Mouse (Mus musculus) kidney, adult 2 months (tissue): ENCODE results near the gene Serpina6. TPM values are rescaled to one million over a fixed set of nuclear protein-coding genes. Genes with fewer than 3 reads are reported as not detected.

Source experiments
- DNase-seq: peaks from one replicate; pipeline ENCODE4 v3.0.0; 2021
- H3K27ac ChIP-seq: fragments of 200-500 bp; 2 replicates; pipeline ENCODE4 v1.5.1; 2012; ENCODE audit warnings: low read depth, low read length, control low read depth, inconsistent platforms; ENCODE audit not compliant: insufficient read depth
- H3K27me3 ChIP-seq: fragments of 200-500 bp; replicated peaks from 2 replicates; pipeline ENCODE4 v1.6.1; 2012; ENCODE audit warnings: mild to moderate bottlenecking, moderate library complexity, low read length, inconsistent platforms; ENCODE audit not compliant: control insufficient read depth, insufficient read depth
- H3K36me3 ChIP-seq: fragments of 200-500 bp; 2 replicates; pipeline ENCODE4 v1.6.1; 2012; ENCODE audit warnings: mild to moderate bottlenecking, moderate library complexity, low read length, inconsistent platforms; ENCODE audit not compliant: control insufficient read depth, insufficient read depth
- H3K4me1 ChIP-seq: fragments of 200-500 bp; 2 replicates; pipeline ENCODE4 v1.6.1; 2011; ENCODE audit warnings: low read length; ENCODE audit not compliant: control insufficient read depth, insufficient read depth
- H3K4me3 ChIP-seq: fragments of 200-500 bp; 2 replicates; pipeline ENCODE4 v1.5.1; 2011; ENCODE audit warnings: mild to moderate bottlenecking, low read depth, low read length, control low read depth; ENCODE audit not compliant: insufficient read depth
- CTCF ChIP-seq: fragments of 200-500 bp; conservative IDR thresholded peaks from 2 replicates; pipeline ENCODE4 v1.5.1; 2011; ENCODE audit warnings: low read depth, mild to moderate bottlenecking, control low read depth, low read length, moderate library complexity, mixed read lengths; ENCODE audit not compliant: insufficient read depth, insufficient read length
- POLR2A ChIP-seq: fragments of 200-500 bp; IDR thresholded peaks from one replicate; pipeline ENCODE4 v1.6.1; 2011; ENCODE audit warnings: low read depth, low read length, control low read depth
- WGBS: fragments of 180-500 bp; shearing (Covaris S2); methylation state at CpG from one replicate; pipeline ENCODE4 v1.1.7; 2018; 5-methylcytosine and 5-hydroxymethylcytosine counted together
- polyA plus RNA-seq: library from polyadenylated mRNA; depleted of rRNA; stranded (reverse); fragments of >200 nt; gene quantifications from 2 replicates; pipeline ENCODE4 v1.2.3, GENCODE M21; 2012; rRNA removed

Gene Serpina6
- polyA plus RNA-seq: 0.58 and 0.81 TPM in 2 replicates

DNA sequence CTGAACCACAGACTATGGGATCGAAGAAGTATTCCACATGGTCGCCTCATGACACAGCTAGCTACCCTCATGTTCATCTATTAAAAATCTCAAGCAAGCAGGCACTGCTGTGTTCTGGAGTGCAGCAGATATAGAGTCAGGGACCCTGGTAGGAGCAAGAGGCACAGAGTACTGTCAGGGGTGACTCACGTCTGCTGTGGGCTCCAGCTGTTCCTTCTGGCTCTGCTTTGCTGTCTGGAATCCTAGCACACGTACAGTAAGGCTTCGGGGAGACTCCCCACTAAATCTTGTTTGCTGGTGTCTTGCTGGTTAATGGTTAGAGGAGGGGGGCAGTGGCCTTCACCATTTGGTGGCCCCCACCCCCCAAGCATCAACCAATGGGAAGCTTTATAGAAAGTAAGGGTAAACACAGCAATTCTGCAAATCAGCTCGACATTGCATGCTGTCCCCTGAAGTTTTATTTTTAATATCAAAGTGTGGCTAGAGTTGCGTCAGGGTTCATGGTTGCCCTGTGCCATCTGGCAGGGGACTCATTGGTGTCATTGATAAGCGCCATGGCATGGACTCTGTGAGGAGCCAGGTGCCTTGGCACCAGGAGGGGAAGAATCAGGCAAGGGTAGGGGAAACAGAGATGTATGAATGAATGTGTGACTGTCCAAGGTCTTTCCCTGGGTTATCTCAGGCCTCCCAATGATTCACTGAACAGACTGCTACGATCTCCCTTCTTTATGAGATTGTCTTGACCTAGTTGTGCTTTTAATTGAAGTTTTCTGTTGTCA, at the start of gene Serpina6:
Gene Serpina6, minus strand, starts transcription at position 365 of the 779 bp plus-strand sequence.
- TF ChIP-seq CTCF: no peak
- no peak for TF ChIP-seq POLR2A
- DNase-seq: no peak
- no peaks in the 10 kb centered on the region for H3K4me1 ChIP-seq
- WGBS: 67% methylated on average over 9 of the region's 9 CpGs
- no peak within 1 kb of the TSS for H3K4me3 ChIP-seq
- no peak within 1 kb of the TSS for H3K27ac ChIP-seq
- no peaks in the 10 kb centered on the region for H3K27me3 ChIP-seq
- H3K36me3 ChIP-seq: no peaks in the 10 kb centered on the region

DNA sequence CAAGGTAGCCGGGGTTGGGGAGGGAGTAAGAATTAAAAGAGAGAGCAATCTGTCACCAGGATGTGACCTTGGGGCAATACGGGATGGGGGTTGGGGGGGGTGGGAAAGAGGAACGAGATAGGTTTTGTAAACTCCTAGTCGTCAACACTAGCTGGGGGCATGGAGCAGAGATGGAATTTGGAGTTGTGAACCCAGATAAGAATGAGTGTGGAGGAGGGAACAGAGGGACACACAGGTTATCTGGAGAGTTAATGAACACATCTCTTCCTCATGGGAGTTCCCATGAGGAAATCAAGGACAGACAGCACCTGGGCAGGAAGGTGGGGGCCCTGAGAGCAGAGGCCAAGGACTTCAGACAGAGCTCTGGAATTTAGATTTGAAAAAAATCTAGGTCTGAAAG, 49.1 kb upstream of the Serpina6 start:
- H3K27ac ChIP-seq: no peak overlapping the region
- H3K36me3 ChIP-seq: no peaks in the 10 kb centered on the region
- 58% methylated on average over 4 of the region's 4 CpGs for WGBS
- no peak for DNase-seq
- H3K4me1 ChIP-seq: peaks cover 7% of the 10 kb centered on the region; the same call in 1 of the 2 replicates
- H3K27me3 ChIP-seq: no peaks in the 10 kb centered on the region
- no peak overlapping the region for H3K4me3 ChIP-seq
- TF ChIP-seq POLR2A: no peak
- no peak for TF ChIP-seq CTCF

DNA sequence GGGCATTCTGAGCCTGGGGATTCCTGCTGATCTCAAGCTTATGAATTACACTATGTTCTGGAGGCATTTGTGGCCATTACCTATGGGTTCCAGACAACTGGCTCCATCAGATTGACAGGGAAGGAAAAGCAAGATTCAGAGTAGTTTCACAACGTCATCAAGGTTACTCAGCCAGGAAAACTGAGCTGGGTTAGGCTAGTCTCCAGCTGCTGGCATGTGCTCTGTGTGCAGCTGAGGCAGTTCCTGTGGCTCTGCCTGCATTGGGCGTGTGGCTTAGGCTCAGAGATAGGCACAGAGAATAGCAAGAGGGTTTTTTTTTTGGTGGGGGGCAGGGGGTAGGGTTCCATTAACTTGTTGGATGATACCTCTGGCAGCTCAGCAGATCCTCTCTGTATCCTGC, 48.5 kb upstream of the Serpina6 start:
- Histone ChIP-seq H3K27me3 (no peaks in the 10 kb centered on the region), H3K36me3 (no peaks in the 10 kb centered on the region), H3K27ac (no peak overlapping the region), H3K4me3 (no peak overlapping the region), H3K4me1 (peaks cover 13% of the 10 kb centered on the region; the same call in 1 of the 2 replicates)
- WGBS: 29% methylated on average over 2 of the region's 2 CpGs
- no peak for TF ChIP-seq CTCF
- no peak for TF ChIP-seq POLR2A
- peak; percentile 57 for DNase-seq

DNA sequence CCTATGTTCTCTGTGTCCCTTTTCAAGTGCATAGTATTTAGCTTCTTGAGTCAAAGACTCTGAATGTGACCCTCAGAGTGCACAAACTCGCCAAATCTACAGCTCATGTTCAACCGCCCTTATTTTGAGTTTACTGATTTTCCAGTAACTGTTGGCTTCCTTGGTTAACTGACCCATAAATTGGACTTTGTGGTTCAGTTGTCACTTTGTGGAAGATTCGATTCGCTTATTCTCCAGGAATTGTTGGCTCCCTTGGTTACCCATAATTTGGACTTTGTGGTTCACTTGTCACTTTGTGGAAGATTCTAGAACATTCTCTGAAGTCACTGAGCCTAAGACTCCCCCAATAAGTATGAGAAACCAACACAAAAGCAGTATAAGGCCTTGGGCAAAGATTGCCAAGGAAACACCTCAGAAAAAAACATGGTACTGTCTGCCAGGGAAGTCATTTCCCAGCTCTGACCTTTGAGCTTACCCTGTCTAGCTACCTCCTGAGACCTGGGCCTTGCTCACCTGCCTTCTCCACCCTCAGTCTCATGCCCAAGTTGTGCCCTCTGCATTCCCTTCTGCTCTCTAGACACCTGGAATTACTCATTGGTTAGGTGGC, 43.2 kb upstream of the Serpina6 start:
- H3K27me3 ChIP-seq: no peaks in the 10 kb centered on the region
- H3K4me3 ChIP-seq: no peak overlapping the region
- DNase-seq: peak; percentile 91
- peaks cover 13% of the 10 kb centered on the region; the same call in 1 of the 2 replicates for H3K4me1 ChIP-seq
- peak overlapping the region; percentile 96 for H3K27ac ChIP-seq
- TF ChIP-seq POLR2A: no peak
- TF ChIP-seq CTCF: no peak
- WGBS: 36% methylated on average over 4 of the region's 4 CpGs
- no peaks in the 10 kb centered on the region for H3K36me3 ChIP-seq

DNA sequence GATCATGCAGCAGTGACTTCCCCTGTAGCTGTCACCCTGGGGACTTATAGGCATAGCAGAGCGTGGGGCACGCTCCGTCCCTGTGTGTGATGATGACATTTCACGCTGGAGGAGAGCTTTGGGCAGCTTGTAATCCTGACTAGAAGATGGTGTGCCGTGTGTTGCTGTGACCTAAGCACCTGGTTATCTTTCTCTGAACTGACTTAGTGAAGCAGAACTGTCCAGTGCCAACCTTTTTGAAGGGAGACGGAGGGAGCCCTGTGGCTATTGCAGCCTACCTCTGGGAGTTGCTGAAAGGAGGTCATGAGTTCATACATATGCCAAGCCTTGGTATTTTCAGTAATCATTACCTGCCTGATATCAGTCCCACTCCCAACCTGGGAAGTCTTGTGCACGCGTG, 38.4 kb upstream of the Serpina6 start, which contains the start of gene Serpina1f:
Gene Serpina1f, minus strand, starts transcription at position 101 of the 400 bp plus-strand sequence.
- 69% methylated on average over 8 of the region's 8 CpGs for WGBS
- Histone ChIP-seq H3K27ac (peak within 1 kb of the TSS; percentile 19; the same call in 1 of the 2 replicates), H3K27me3 (no peaks in the 10 kb centered on the region), H3K4me1 (no peaks in the 10 kb centered on the region; the same call in 1 of the 2 replicates), H3K36me3 (no peaks in the 10 kb centered on the region), H3K4me3 (no peak within 1 kb of the TSS)
- TF ChIP-seq POLR2A (no peak), CTCF (no peak)
- peak; percentile 22 for DNase-seq

DNA sequence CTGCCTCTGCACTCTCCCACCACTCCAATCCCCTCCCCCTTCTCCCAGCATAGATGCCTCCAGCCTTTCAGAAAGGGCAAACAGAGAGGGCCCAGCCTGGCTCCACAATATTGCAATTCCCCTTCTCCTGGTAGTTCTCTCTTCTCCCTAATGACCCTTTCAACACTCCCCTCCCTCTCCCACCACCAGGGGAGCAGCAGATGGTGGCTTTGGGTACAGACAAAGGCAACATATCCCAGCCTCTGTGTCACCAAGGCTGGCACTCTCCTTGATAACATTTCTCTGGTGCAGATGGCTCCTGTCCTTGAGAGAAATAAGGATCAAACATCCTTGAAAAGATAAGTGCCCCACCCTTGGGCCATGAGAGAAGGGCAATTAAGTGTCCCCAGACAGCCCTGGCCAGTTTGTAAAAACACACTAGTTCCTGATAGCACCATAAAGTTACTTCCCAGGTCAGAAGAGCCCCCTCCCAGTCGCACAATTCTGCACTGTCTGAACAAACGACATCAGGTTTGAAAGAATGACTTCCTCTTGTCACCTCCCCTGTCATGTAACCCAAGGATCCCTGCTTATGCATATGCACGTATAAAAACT, 31.3 kb upstream of the Serpina6 start:
- Histone ChIP-seq H3K27me3 (no peaks in the 10 kb centered on the region), H3K4me1 (no peaks in the 10 kb centered on the region), H3K4me3 (no peak overlapping the region), H3K36me3 (no peaks in the 10 kb centered on the region), H3K27ac (no peak overlapping the region)
- 16% methylated on average over 3 of the region's 3 CpGs for WGBS
- no peak for DNase-seq
- TF ChIP-seq POLR2A (no peak), CTCF (no peak)

DNA sequence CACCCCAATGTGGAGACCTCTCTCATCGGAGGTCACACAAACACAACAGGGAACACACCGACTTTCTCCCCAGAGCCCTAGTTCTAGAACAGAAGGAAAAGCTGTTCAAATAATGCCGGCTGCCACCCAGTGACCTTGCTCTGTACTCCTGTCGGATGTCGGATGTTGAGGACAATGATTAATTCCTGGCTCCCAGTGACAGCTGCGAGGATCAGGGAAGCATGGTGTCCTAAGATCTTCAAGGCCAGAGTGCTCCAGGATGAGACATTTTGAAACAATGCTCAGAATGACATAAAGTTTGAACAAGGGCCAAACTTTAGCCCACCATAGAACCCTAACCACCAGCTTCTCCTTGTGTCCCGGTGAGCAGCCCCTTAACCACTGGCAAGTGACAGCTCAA, 30.0 kb upstream of the Serpina6 start:
- no peak overlapping the region for H3K27ac ChIP-seq
- DNase-seq: peak; percentile 46
- no peaks in the 10 kb centered on the region for H3K36me3 ChIP-seq
- WGBS: 38% methylated on average over 7 of the region's 7 CpGs
- H3K4me1 ChIP-seq: no peaks in the 10 kb centered on the region
- no peaks in the 10 kb centered on the region for H3K27me3 ChIP-seq
- TF ChIP-seq CTCF (no peak), POLR2A (no peak)
- no peak overlapping the region for H3K4me3 ChIP-seq
